Mouse (Mus musculus) hindbrain, embryonic 11.5 days (tissue): ENCODE data around the gene Cyp2c54. TPM values are rescaled to one million over a fixed set of nuclear protein-coding genes. Genes with fewer than 3 reads are reported as not detected.
"Not testable (repeated sequence)": the region's sequence is repeated elsewhere in the genome, so short reads cannot be mapped to it uniquely, and the experiment has no call there.

Source experiments
- ATAC-seq: fragments of 200-750 bp; cut with Nextera tagmentation; 2 replicates; pipeline ENCODE4 v1.8.0; 2017; ENCODE audit warnings: mild to moderate bottlenecking, moderate TSS enrichment, moderate library complexity; ENCODE audit not compliant: low FRiP score
- DNase-seq: peaks from one replicate; pipeline ENCODE4 v3.0.0-alpha.2; 2015; ENCODE audit warnings: low spot score
- H3K27ac ChIP-seq: fragments of 300-500 bp; sonication (generic); 2 replicates; pipeline ENCODE4 v1.5.1; 2014; ENCODE audit warnings: mild to moderate bottlenecking, low read depth, low read length
- H3K27me3 ChIP-seq: fragments of 300-500 bp; sonication (generic); 2 replicates; pipeline ENCODE4 v1.6.1; 2014; ENCODE audit warnings: mild to moderate bottlenecking, low read length, moderate library complexity, mixed read lengths; ENCODE audit not compliant: control insufficient read depth, insufficient read depth
- H3K36me3 ChIP-seq: fragments of 300-500 bp; sonication (generic); 2 replicates; pipeline ENCODE4 v1.6.1; 2014; ENCODE audit warnings: mild to moderate bottlenecking, low read length, moderate library complexity, mixed read lengths; ENCODE audit not compliant: control insufficient read depth, insufficient read depth
- H3K4me1 ChIP-seq: fragments of 300-500 bp; sonication (generic); replicated peaks from 2 replicates; pipeline ENCODE4 v1.6.1; 2014; ENCODE audit warnings: low read length, mixed read lengths; ENCODE audit not compliant: control insufficient read depth, insufficient read depth
- H3K4me2 ChIP-seq: fragments of 300-500 bp; sonication (generic); replicated peaks from 2 replicates; pipeline ENCODE4 v1.6.1; 2014; ENCODE audit warnings: mild to moderate bottlenecking, low read depth, low read length
- H3K4me3 ChIP-seq: fragments of 300-500 bp; sonication (generic); 2 replicates; pipeline ENCODE4 v1.5.1; 2014; ENCODE audit warnings: low read depth, low read length
- H3K9ac ChIP-seq: fragments of 300-500 bp; sonication (generic); 2 replicates; pipeline ENCODE4 v1.6.1; 2014; ENCODE audit warnings: low read depth, low read length
- H3K9me3 ChIP-seq: fragments of 300-500 bp; sonication (generic); 2 replicates; pipeline ENCODE4 v1.6.1; 2016; ENCODE audit warnings: low read length; ENCODE audit not compliant: control insufficient read depth
- WGBS: fragments of 180-500 bp; shearing (Covaris S2); extraction: QIAGEN DNeasy Blood & Tissue Kit; methylation state at CpG from one replicate; pipeline ENCODE4 v1.1.7; 2014; 5-methylcytosine and 5-hydroxymethylcytosine counted together
- polyA plus RNA-seq: library from polyadenylated mRNA; unstranded; fragments of >200 nt; fragmentation: Nextera tagmentation; extraction: Ambion mirVana; gene quantifications from 2 replicates; pipeline ENCODE4 v1.2.1, GENCODE M21; 2014

Cyp2c54 gene
- polyA plus RNA-seq, result not detected in 2 replicates

GRCm38 (mm10) chr19:40073701-40074100 lies at the start of gene Cyp2c54:
Gene Cyp2c54 (minus strand): TSS chr19:40073827.
- Histone ChIP-seq H3K4me2 (no peak within 1 kb of the TSS), H3K9me3 (no peaks in the 10 kb centered on the region), H3K4me3 (no peak within 1 kb of the TSS), H3K27ac (no peak within 1 kb of the TSS), H3K4me1 (no peaks in the 10 kb centered on the region), H3K27me3 (no peaks in the 10 kb centered on the region), H3K36me3 (no peaks in the 10 kb centered on the region), H3K9ac (no peak within 1 kb of the TSS)
- DNase-seq (no peak), ATAC-seq (no peak)

DNA sequence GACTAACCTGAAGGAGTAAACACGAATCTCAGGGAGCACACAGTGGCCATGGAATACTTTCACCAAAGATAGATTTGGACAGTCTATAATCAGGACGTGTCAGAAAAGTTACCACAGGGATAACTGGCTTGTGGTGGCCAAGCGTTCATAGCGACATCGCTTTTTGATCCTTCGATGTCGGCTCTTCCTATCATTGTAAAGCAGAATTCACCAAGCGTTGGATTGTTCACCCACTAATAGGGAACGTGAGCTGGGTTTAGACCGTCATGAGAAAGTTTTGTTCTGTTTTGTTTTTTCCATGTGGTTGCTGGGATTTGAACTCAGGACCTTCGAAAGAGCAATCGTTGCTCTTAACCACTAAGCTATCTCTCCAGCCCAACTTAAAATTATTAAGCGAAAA lies 46.0 kb upstream of the Cyp2c54 start:
- not testable (repeated sequence) for DNase-seq, H3K4me2 ChIP-seq, H3K27me3 ChIP-seq, H3K36me3 ChIP-seq, ATAC-seq, H3K4me3 ChIP-seq, H3K9me3 ChIP-seq, H3K4me1 ChIP-seq, H3K27ac ChIP-seq, H3K9ac ChIP-seq
- 78% methylated on average over 13 of the region's 13 CpGs for WGBS

DNA sequence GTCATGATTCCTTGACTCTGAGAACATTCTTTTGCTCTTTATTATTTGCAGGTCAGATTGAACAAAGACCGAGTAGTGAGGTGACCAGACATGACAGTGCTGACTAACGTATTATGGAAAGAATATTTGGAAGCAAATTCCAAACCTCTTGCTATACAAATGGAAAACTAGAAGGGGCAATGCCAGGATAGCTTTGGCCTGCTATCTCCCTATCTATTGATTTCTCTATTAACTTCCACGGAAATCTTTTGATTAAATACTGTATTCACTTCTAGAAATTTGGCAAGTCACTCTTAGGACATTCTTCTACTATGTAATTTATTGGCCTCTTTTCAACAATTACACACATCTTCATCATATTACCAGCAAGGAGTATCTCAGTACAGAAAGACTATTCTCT lies 17.5 kb upstream of the Cyp2c54 start:
- Histone ChIP-seq H3K4me1 (no peaks in the 10 kb centered on the region), H3K9ac (no peak overlapping the region), H3K4me2 (no peak overlapping the region), H3K9me3 (no peaks in the 10 kb centered on the region), H3K27ac (no peak overlapping the region), H3K36me3 (no peaks in the 10 kb centered on the region), H3K27me3 (no peaks in the 10 kb centered on the region), H3K4me3 (no peak overlapping the region)
- DNase-seq, result no peak
- WGBS, result 85% methylated on average over 3 of the region's 3 CpGs
- no peak for ATAC-seq

- H3K36me3 ChIP-seq, H3K4me3 ChIP-seq, ATAC-seq, H3K27me3 ChIP-seq, H3K4me2 ChIP-seq, DNase-seq, H3K9ac ChIP-seq, H3K9me3 ChIP-seq, H3K4me1 ChIP-seq, H3K27ac ChIP-seq: not testable (repeated sequence)
- WGBS, result 100% methylated on average over 1 of the region's 1 CpGs
Measured at GRCm38 (mm10) chr19:40089421-40089820, 15.8 kb upstream of the Cyp2c54 start, which contains the start of gene Cyp2c50. Gene Cyp2c50 (plus strand): TSS chr19:40089688.

DNA sequence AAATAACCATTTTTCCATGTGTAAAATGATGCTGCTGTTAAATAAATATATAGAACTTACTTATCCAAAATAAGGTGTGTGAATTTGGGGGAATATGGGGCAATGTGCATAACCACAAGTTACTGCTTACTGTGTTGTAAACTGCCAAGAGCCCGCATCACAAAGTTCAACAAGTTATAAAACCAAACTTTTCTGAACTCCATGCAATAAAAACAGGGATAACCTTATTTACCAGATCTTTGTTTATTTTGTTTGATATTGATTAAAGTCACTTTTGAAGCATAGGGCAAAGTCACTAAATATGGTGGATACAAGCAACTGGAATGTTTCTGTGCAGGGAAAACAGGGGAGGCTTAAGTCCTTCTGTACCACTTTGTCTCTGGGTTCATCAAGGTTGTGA lies 14.8 kb upstream of the Cyp2c54 start:
- 96% methylated on average over 1 of the region's 1 CpGs for WGBS
- no peak overlapping the region for H3K4me2 ChIP-seq
- DNase-seq (no peak), ATAC-seq (no peak)
- no peaks in the 10 kb centered on the region for H3K27me3 ChIP-seq
- no peak overlapping the region for H3K27ac ChIP-seq
- no peak overlapping the region for H3K4me3 ChIP-seq
- no peak overlapping the region for H3K9ac ChIP-seq
- no peaks in the 10 kb centered on the region for H3K4me1 ChIP-seq
- no peaks in the 10 kb centered on the region for H3K9me3 ChIP-seq
- H3K36me3 ChIP-seq, result no peaks in the 10 kb centered on the region

GRCm38 (mm10) chr19:39992140-39992539 lies 81.5 kb downstream of the Cyp2c54 start, which contains the start of gene Cyp2c37:
Gene Cyp2c37 (plus strand): TSS chr19:39992424.
- WGBS, result 95% methylated on average over 1 of the region's 1 CpGs
- H3K4me1 ChIP-seq, H3K9ac ChIP-seq, H3K27ac ChIP-seq, ATAC-seq, H3K4me3 ChIP-seq, H3K36me3 ChIP-seq, H3K4me2 ChIP-seq, H3K9me3 ChIP-seq, DNase-seq, H3K27me3 ChIP-seq: not testable (repeated sequence)

- no peak overlapping the region for H3K4me2 ChIP-seq
- H3K4me1 ChIP-seq, result no peaks in the 10 kb centered on the region
- no peak overlapping the region for H3K9ac ChIP-seq
- 78% methylated on average over 2 of the region's 2 CpGs for WGBS
- no peaks in the 10 kb centered on the region for H3K9me3 ChIP-seq
- DNase-seq, result no peak
- H3K36me3 ChIP-seq, result no peaks in the 10 kb centered on the region
- H3K4me3 ChIP-seq, result no peak overlapping the region
- H3K27ac ChIP-seq, result no peak overlapping the region
- no peaks in the 10 kb centered on the region for H3K27me3 ChIP-seq
- ATAC-seq, result no peak
Measured at GRCm38 (mm10) chr19:39989471-39989870, 84.2 kb downstream of the Cyp2c54 start.

Other genes with a start within 250 kb of the Cyp2c54 start
- gene Cyp2c69, start 187.0 kb downstream of the Cyp2c54 start, polyA plus RNA-seq, result not detected in 2 replicates
- gene Cyp2c37, start 81.4 kb downstream of the Cyp2c54 start, polyA plus RNA-seq, result not detected in 2 replicates
- gene Cyp2c50, start 15.9 kb upstream of the Cyp2c54 start, polyA plus RNA-seq, result not detected in 2 replicates
- gene Cyp2c70, start 113.5 kb upstream of the Cyp2c54 start, polyA plus RNA-seq, result not detected in 2 replicates
- gene Pdlim1, start 198.0 kb upstream of the Cyp2c54 start, polyA plus RNA-seq, result 94.6 and 106 TPM in 2 replicates